Mouse (Mus musculus) kidney, postnatal 0 days (tissue): ENCODE results near the gene Nog. TPM values are rescaled to one million over a fixed set of nuclear protein-coding genes. Genes with fewer than 3 reads are reported as not detected.

Source experiments
- ATAC-seq: fragments of 200-750 bp; cut with Nextera tagmentation; replicated peaks from 2 replicates; pipeline ENCODE4 v1.8.0; 2017; ENCODE audit warnings: low read depth, moderate number of reproducible peaks, moderate TSS enrichment, moderate library complexity; ENCODE audit not compliant: low FRiP score
- DNase-seq: peaks from one replicate; pipeline ENCODE4 v3.0.0-alpha.2; 2016; ENCODE audit warnings: low spot score
- H3K27ac ChIP-seq: fragments of 300-500 bp; sonication (generic); 2 replicates; pipeline ENCODE4 v1.5.1; 2014; ENCODE audit warnings: mild to moderate bottlenecking
- H3K27me3 ChIP-seq: fragments of 300-500 bp; sonication (generic); 2 replicates; pipeline ENCODE4 v1.6.1; 2014; ENCODE audit warnings: low read length, mixed read lengths; ENCODE audit not compliant: insufficient read depth
- H3K36me3 ChIP-seq: fragments of 300-500 bp; sonication (generic); 2 replicates; pipeline ENCODE4 v1.6.1; 2014; ENCODE audit warnings: low read length, mixed read lengths; ENCODE audit not compliant: insufficient read depth
- H3K4me1 ChIP-seq: fragments of 300-500 bp; sonication (generic); replicated peaks from 2 replicates; pipeline ENCODE4 v1.6.1; 2014; ENCODE audit warnings: antibody characterized with exemption, low read length, mixed read lengths; ENCODE audit not compliant: insufficient read depth
- H3K4me2 ChIP-seq: fragments of 300-500 bp; sonication (generic); 2 replicates; pipeline ENCODE4 v1.6.1; 2014; ENCODE audit warnings: mild to moderate bottlenecking, low read length, moderate library complexity, mixed read lengths
- H3K4me3 ChIP-seq: fragments of 300-500 bp; sonication (generic); replicated peaks from 2 replicates; pipeline ENCODE4 v1.5.1; 2014; ENCODE audit warnings: low read depth, low read length
- H3K9ac ChIP-seq: fragments of 300-500 bp; sonication (generic); 2 replicates; pipeline ENCODE4 v1.6.1; 2014; ENCODE audit warnings: low read depth, low read length
- H3K9me3 ChIP-seq: fragments of 300-500 bp; sonication (generic); replicated peaks from 2 replicates; pipeline ENCODE4 v1.6.1; 2016; ENCODE audit warnings: low read length, inconsistent platforms, mixed read lengths
- CTCF ChIP-seq: IDR thresholded peaks from 2 replicates; pipeline ENCODE4 v1.5.1; 2016; ENCODE audit warnings: antibody characterized with exemption, low read depth, mild to moderate bottlenecking, moderate library complexity
- WGBS: fragments of 180-500 bp; shearing (Covaris S2); extraction: QIAGEN DNeasy Blood & Tissue Kit; methylation state at CpG from one replicate; pipeline ENCODE4 v1.1.7; 2014; 5-methylcytosine and 5-hydroxymethylcytosine counted together
- polyA plus RNA-seq: library from polyadenylated mRNA; unstranded; fragments of >200 nt; fragmentation: Nextera tagmentation; extraction: Ambion mirVana; gene quantifications from 2 replicates; pipeline ENCODE4 v1.2.1, GENCODE M21; 2015

Gene Nog
- polyA plus RNA-seq, 1 experiment from 2014 or later: 2.3 TPM

GRCm38 (mm10) chr11:89253973-89254372 is 48.2 kb downstream of the Nog start:
- no peaks in the 10 kb centered on the region for H3K36me3 ChIP-seq

More at GRCm38 (mm10) chr11:89253973-89254372, 48.2 kb downstream of the Nog start:
- DNase-seq: no peak
- Histone ChIP-seq H3K27me3 (no peaks in the 10 kb centered on the region), H3K9ac (no peak overlapping the region), H3K4me2 (no peak overlapping the region), H3K27ac (no peak overlapping the region), H3K9me3 (no peaks in the 10 kb centered on the region), H3K4me1 (no peaks in the 10 kb centered on the region), H3K4me3 (no peak overlapping the region)
- TF ChIP-seq CTCF: no peak
- ATAC-seq: no peak
- 90% methylated on average over 13 of the region's 13 CpGs for WGBS

Other genes with a start within 250 kb of the Nog start
- 2.6 and 3.3 TPM in 2 replicates for gene Dgke, start 235.5 kb downstream of the Nog start, polyA plus RNA-seq
- gene Gm525, start 228.5 kb downstream of the Nog start, polyA plus RNA-seq: 0.45 TPM in 1 of 2 replicates, not detected in the other